Mouse (Mus musculus) left cerebral cortex, postnatal 10 days (tissue): Measurements from ENCODE around the gene Cds2. TPM values are rescaled to one million over a fixed set of nuclear protein-coding genes. Genes with fewer than 3 reads are reported as not detected.
"Not testable (repeated sequence)": the region's sequence is repeated elsewhere in the genome, so short reads cannot be mapped to it uniquely, and the experiment has no call there.

Experiments used
- DNase-seq, 2 experiments: peaks; one replicate each; pipeline ENCODE4 v3.0.0; 2021 to 2022; ENCODE audit warnings: low spot score in 2 of 2, mixed read lengths in 1 of 2; ENCODE audit errors: extremely low spot score in 1 of 2
- intact Hi-C: fragments of 180-260 bp; cut with DNase I; formaldehyde crosslinking; loops from one replicate; pipeline ENCODE4 v1.15.1; 2025
- total RNA-seq, 2 experiments: library from RNA; stranded (reverse); gene quantifications; 2 replicates each; pipeline ENCODE4 v1.2.3; 2021

The Cds2 gene
- total RNA-seq, result 100 to 1,000 TPM; 182 to 191 TPM

GRCm38 (mm10) chr2:132262879-132263398, at the start of gene Cds2:
Gene Cds2, plus strand, starts transcription at chr2:132263148.
- intact Hi-C loops, result loop anchor here (5.0 kb wide), 1 partner anchor 49 kb away; no protein-coding TSS in a partner anchor
- peak; percentile 99 for DNase-seq

DNA sequence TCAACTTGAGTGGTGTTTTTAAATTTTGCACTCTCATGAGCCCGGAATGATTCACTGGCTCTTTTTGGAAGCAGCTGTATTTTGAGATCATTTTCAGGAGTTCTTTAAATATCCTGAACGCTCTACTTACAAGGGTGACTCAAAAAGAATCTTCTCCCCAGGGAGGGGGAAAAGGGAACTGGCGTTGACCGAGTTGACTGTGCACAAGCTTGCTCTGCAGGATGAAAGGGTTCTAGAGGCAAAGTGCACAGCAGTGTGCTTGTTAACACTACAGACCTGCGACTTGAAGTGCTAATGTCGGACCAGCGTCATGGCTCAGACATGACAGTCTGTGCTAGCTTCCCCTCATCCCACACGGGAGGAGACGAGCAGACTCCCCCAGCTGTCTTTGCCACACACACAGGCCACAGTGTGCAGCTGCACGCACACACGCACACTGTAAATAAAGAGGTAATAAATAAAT, 41.3 kb upstream of the Cds2 start:
- peak; percentile 27 to 28 for DNase-seq
- intact Hi-C loops, result loop anchor here (5.0 kb wide), 1 partner anchor 239 kb away; no protein-coding TSS in a partner anchor

GRCm38 (mm10) chr2:132224359-132224758, 38.6 kb upstream of the Cds2 start:
- intact Hi-C loops, result loop anchor here (5.0 kb wide), 1 partner anchor 242 kb away; no protein-coding TSS in a partner anchor

DNA sequence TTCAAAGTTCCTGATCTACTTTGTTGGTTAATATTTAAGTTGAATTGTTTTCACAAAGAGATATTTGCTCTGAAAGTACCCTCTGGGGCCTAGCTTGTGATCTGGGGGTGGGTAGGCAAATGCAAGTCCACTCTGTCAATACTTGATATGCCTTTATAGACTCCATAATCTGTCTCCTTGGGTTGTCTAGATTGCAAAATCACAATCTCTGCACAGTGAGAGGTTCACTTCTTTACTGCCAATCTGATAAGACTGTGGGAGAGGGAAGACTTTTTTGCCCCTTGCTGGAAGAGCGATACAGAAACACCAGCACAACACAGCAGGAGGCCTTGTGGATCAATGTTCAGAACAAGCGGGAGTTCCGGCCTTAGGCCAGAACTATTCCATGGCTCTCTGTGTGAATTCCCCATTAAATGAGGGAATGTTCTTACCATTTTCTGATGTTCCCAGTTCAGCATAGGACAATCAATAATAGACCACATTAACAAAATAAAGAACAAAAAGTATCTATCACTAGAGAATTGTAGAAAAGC, 30.5 kb upstream of the Cds2 start:
- no peak for DNase-seq
- intact Hi-C loops, result no loop called here

More at GRCm38 (mm10) chr2:132224359-132224758, 38.6 kb upstream of the Cds2 start:
- no peak for DNase-seq

DNA sequence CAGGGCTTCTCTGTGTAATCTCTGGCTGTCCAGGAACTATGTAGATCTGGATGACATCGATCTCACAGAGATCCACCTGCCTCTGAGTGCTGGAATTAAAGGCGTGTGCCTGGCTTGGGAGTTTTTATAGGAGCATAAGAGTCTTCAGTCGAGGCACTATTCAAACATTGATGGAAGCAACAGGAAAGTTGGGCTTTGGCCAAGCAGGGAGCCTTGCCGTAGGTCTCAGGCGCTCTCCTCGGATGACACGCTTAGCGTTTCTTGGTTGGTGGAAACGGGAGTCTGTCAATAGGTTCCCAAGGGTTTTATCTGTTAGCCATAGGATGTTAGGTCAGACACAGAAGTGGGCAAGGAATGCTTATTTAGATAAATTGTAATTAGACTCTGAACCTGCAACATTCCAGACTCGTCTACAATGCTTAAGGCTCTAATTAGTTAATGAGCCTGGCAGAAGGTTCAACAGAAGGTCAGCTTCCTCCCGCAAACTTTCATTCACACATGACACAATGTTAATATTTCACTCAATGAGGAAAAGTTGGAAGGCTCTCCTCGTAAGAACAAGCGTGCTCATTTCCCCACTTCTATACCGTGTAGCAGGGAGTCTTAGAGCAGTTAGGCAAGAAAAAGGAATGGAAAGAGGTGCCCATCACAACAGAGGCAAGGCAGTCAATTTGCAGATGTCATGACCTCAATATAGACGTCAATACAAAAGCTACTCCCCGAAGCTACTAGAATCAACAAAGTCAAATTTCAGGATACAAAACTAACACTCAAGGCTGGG, 28.8 kb upstream of the Cds2 start:
- intact Hi-C loops, result no loop called here

DNA sequence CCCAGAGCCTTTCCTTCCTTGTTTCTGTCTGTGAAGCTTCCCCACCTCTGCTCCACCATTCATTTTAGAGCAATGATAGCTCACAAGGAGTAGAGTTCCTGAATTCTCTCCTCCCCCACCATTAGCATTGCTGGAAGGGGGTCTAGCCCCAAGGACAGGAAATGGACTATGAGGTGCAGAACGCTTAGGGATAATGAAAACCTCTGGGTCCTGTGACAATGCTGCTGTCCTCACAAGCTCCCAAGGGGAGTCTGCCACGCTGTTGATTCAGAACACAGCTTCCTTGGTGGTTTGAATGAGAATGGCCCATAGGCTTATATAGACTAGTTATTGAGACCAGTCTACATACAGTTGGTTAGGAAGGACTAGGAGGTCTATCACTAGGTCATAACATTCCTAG, 27.7 kb upstream of the Cds2 start:
- intact Hi-C loops, result no loop called here
- no peak for DNase-seq

More for the DNA sequence above, 28.8 kb upstream of the Cds2 start:
- DNase-seq, result no peak

GRCm38 (mm10) chr2:132235975-132236374, 27.0 kb upstream of the Cds2 start:
- intact Hi-C loops, result no loop called here

DNA sequence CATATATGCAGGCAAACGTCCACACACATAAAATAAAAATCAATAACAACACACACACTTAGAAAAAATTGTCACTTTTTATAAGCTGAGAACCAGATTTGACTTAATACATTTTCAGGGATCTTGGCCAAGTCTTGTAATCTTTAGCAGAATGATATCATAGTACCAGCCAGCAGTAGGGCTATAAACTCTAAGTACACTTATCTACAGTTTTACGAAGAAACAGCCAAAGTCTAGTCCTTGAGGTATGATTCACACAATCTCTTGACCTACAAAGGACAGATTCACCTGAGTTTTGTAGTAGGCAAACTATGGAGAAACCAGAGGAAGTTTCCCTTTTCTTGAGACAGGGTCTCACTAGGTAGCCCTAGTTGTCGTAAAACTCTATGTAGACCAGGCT, 23.5 kb upstream of the Cds2 start:
- intact Hi-C loops, DNase-seq: not testable (repeated sequence)

More at GRCm38 (mm10) chr2:132235975-132236374, 27.0 kb upstream of the Cds2 start:
- no peak for DNase-seq

- intact Hi-C loops, result loop anchor here (2.0 to 5.0 kb wide), 2 partner anchors 98 to 258 kb away; no protein-coding TSS in a partner anchor
- DNase-seq, result peak; percentile 43 to 60
Observed at GRCm38 (mm10) chr2:132240457-132240856, 22.5 kb upstream of the Cds2 start.

DNA sequence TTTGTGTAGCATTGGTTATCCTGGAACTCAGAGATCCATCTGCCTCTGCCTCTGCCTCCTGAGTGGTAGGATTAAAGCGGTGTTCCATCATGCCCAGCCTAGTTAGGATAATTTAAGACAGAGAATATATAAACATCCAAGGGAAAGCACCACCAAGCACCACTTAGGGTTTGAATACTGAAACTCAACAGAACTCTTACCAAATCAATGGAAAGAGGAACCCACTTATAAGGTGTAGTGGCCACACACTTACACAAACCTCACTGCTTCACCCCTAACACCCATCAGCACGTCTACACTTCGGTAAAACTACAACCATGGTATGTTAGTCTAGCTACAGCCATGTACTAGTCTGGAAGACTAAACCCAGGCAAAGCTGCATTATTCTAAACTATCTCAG, 19.6 kb upstream of the Cds2 start:
- DNase-seq, result no peak
- intact Hi-C loops, result loop anchor here (5.0 kb wide), 1 partner anchor 101 kb away; no protein-coding TSS in a partner anchor

GRCm38 (mm10) chr2:132247539-132248313, 15.2 kb upstream of the Cds2 start, which contains the start of gene Tmem230:
Gene Tmem230, minus strand, starts transcription at chr2:132247807.
- DNase-seq, result peak; percentile 95 to 96
- intact Hi-C loops, result loop anchor here (2.0 to 5.0 kb wide), 2 partner anchors 267 to 425 kb away; no protein-coding TSS in a partner anchor

DNA sequence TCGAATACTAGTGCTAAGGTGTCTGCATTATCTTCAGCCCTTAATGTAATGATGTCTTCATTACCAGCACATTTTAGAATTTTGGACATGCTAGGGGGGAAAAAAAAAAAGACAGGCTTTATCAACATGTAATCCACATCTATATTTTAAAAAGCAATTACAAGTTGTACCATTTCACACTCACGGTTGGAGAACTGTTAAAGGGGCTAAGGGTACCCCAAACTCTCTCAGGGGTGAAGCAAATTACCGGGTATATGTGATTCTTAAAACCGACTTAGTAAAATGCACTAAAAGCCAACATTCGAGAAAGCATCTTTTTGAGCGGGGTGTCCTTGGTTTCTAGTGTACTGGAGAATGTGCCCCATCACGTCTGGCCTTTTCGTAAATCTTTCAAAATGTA, 11.0 kb upstream of the Cds2 start:
- no peak for DNase-seq
- intact Hi-C loops, result no loop called here

DNA sequence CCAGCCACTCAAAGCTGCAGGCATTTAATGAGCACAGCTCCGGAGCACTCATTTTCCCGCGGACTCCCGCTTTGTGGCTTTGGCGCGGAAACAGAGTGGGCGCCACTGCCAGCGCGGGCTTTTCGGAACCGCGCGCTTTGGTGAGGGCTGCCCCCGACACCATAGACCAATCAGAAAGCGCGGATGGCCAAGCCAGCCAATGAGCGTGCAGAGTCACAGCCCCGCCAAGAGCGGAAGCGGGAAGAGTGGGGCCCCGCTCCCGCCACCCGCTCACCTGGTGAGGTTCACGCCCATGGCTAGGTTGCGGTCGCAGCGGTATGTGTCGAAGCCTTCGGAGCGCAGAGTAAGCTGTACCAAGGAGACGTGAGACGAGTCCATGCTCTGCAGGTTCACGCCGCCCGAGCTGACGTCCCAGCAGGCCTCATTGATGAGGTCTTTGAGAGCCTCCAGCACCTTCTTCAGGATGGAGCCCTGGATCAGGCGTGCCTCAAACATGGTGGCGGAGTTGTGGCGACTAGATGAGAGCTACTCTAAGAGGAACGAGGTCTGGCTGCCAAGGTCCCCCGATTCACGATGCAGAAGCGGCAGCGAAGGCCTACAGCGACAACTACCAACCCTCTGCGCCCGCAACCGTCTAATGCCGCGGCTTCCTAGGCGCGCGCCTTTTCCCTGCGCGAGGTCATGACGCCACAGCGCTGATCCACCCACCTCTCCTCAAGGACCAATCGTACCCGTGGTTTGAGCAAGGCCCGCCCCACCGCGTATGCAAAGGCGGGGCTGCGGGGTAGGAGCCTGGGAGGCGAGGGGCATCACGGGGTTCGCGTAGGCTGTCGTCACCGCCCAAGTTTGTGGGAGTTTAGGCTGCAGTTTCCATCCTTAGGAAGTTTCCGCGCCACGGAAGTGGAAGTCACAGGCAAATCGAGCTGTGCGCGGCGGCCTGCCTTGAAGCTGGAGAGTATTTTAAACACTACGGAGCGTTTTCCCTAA, 10.1 kb upstream of the Cds2 start, which contains the start of gene Pcna:
Gene Pcna, minus strand, starts transcription at position 773 of the 987 bp plus-strand sequence.
- intact Hi-C loops, result no loop called here
- peak; percentile 96 to 98 for DNase-seq

DNA sequence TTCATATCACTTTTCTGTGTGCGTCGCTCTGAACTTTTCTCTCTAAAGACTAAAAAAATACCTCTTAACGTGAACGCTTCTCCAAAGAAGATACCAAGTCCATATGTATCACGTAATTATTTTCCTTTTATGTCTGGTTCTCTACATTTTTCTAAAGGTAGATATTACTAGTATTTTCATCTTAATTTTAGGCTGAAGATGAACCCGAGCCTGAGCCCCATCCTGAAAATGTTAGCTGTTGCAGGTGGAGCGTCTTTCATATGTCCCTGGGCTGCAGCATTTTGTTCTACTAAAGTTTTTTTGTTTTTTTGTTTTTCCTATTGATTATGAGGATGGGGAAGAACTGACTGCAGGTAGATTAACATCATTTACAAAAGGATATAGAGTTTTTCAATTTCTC, 9.3 kb upstream of the Cds2 start:
- DNase-seq, result no peak

GRCm38 (mm10) chr2:132257350-132258068, 5.4 kb upstream of the Cds2 start:
- no peak for DNase-seq
- intact Hi-C loops, result no loop called here

More for the DNA sequence above, 9.3 kb upstream of the Cds2 start:
- intact Hi-C loops, result no loop called here

DNA sequence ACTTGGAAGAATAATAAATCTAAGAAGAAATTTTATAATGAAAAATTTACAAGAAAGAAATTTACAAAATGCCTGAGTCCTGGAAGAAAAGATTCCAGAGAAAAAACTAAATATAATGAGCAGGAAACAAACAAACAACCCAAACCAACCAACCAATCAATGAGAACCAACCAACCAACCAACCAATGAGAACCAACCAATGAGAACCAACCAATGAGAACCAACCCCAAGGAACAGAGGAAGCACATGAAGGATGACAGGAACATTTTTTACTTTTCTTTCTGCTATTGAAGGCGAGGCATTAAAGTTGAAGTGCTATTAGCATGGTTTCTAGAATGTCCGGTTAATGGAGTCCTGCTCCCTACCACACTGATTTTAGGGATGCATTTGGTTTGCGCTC, 2.3 kb upstream of the Cds2 start:
- no peak for DNase-seq
- intact Hi-C loops, result loop anchor here (5.0 kb wide), 1 partner anchor 52 kb away; no protein-coding TSS in a partner anchor

DNA sequence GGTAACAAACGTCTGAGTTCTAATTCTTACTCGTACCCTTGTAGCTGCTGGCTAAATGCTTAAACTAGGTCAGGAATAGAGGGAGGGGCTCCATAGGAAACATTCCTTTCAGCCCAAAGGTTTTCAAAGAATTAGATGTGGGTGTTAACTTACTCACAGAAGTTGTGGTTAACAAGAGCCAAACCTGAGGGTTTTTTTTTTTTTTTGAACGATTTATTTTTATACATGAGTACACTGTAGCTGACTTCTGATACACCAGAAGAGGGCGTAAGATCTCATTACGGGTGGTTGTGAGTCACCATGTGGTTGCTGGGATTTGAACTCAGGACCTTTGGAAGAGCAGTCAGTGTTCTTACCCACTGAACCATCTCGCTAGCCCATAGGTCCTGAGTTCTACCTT, 773 bp upstream of the Cds2 start:
- intact Hi-C loops, result loop anchor here (5.0 kb wide), 1 partner anchor 50 kb away; no protein-coding TSS in a partner anchor

More for the DNA sequence above, 773 bp upstream of the Cds2 start:
- DNase-seq, result no peak
